Mouse (Mus musculus) right cerebral cortex, postnatal 10 days (tissue): ENCODE data around the gene 4933402J07Rik.

Source experiments
- DNase-seq, 2 experiments: peaks; one replicate each; pipeline ENCODE4 v3.0.0; 2021; ENCODE audit warnings: low spot score in 2 of 2

The 4933402J07Rik gene

DNA sequence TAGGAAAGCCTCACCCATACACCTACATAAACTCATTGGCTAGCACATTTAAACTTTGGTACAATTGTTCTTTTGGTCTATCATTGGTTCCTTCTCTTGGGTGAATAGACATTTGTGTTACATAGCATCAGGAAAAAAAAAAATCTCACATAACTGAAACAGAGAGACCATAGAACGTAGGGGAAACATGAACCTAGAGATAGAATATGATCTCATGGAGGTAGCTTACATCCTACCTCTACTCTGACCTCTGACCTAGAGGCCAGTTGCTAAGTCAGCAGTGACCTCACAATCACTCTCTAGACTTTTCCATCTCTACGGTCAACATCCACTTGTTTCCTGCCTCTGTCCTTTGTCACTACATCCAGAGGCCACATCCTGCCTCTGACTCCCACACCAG lies at the start of gene 4933402J07Rik:
Gene 4933402J07Rik (plus strand): TSS at position 301 of the 400 bp plus-strand sequence.
- DNase-seq: no peak

DNA sequence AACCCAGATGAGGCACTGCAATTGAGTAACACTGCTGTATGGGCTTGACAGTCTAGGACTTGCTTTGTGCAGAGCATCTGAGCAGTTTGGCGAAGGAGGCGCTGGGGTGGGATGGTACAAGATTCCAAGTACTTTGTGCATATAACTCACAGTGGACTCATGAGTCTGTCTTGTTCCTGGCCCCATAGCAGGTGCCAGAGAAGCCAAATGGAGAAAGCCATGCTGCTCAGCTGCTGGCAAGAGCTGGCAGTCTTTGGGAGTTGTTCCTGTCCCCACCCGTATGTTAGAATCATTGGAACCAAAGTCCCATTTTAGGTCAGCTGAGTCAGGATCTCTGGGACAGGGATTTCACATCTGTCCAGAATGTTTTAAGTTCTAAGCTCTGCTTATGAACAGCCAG lies 46.5 kb upstream of the 4933402J07Rik start:
- DNase-seq: no peak

DNA sequence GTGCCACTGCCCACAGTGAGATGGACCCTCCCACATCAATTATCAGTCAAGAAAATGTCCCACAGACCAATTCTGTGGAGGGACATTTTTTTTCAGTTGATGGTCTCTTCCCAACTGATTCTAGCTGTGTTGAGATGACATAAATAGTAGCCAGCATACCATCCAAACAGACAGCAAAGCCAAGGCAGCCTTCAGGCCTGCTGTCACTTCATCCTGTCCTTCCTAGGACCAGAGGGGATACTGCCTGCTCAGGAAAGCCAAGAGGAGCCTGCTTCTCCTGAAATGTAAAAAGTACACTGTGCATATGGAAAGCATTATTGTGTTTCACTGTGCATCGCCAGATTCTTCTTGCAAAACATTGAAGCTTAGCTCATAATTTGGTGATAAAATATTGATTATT lies 38.6 kb upstream of the 4933402J07Rik start:
- DNase-seq: no peak

DNA sequence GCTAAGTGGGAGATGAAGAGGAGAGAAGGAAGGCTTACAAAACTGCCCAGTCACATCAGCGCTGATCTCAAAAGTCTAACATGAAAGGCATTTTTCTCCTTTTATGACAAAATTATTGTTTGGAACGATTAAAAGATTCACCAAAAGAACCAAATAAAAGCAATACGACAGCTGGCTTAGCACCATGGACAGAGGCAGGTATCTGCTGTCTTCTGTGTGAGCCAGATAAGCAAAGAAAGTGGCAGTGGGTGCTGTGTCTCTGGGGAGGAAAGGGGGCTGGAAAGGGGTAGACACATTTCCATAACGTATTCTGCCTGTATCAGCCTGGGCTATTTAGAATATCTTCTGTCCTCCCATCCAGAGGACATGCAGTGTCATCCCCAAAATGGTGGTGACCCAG lies 32.5 kb upstream of the 4933402J07Rik start:
- DNase-seq: no peak

DNA sequence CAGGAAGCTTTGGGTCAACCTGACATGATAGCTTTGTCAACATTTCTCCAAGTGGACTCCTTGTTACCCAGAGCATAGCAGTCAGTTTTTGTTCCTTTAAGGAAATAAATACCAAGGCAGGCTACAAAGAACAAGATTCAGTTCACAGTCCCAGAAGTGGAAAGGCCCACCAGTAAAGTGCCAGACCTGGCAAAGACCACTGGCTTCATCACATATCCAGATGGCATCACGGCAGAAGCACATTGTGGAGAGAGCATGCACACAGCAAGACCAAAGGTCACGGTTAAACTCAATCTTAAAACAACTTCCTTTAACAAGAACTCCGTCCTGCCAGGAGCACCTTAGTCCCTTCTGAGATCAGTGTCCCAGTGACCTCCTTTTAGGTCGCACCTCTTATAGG lies 30.2 kb upstream of the 4933402J07Rik start:
- no peak for DNase-seq

DNA sequence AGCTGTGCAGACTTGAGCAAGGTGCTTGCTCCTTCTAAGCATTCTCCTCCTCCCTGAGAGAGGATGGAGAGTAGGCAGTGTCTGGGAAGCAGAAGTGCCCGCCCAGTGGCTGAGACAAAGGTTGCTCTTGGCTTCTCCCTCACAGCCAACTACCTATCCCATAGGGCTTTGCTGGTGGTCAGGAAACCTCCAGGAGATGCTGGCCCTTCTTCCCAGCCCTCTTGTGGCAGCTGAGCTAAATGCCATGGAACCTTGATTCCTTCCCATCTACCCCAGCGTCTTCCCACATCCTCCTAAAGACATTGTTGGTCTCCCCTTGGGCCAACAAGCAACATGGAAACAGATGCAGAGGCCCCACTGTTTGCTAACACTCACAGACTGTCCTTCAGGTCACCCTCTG lies 28.8 kb upstream of the 4933402J07Rik start:
- no peak for DNase-seq

DNA sequence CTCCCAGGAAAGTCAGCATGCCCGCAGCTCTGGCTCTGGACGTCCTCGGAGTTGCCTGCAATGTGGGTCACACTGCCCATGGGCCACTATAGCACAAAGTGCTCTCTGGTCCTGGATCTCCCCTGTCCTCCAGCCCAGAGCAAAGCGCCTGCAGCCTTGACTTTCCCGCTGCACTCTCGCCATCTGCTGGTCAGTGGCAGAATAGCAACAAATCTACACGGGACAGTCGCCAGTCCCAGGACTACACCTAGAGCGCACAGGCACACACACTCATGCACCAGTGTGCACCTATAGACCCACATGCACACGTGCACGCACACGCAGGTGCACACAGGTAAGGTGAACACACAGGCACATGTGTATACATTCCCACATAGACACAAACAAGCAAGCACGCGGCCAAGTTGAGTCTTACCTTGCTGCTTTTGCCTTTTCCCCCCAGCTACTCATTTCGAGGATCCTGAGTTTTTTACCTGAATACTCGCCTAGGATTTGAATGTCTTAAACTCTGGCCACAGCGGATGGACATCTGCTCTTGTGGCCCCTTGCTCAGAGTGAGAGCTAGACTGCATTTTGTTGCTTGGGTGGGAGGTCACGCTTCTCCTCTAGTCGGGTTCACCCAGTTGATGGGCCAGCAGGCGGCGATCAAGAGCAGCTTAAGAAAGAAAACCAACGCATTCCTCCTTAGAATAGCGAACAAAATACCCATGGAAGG lies 26.9 kb upstream of the 4933402J07Rik start:
- peak; percentile 51 to 82 for DNase-seq

DNA sequence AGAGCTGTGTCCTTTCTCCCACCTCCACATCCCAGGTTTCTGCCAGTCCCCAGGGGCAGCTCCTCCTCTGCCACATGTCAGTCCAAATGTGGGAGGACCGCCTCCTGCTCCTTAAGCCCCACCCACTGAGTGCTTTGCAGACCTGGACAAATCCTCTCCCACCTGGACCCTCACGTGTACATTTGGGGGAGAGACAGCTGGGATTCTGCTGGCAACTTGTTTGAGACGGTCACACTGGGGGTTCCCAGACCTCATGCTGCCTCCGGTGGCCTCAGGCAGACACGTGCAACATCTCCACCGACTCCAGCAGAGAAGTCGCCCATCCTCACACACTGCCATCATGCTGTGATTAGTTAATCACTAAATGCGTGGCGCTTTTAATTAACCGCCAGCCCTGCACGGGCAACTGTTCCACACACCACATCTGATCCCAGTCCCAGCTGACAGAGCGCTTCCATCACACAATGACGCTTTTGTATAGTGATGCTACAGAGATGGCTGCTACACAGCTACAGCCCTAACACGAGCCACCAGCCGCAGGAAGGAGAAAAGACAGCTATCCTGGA lies 23.7 kb upstream of the 4933402J07Rik start:
- peak; percentile 43 to 61 for DNase-seq

DNA sequence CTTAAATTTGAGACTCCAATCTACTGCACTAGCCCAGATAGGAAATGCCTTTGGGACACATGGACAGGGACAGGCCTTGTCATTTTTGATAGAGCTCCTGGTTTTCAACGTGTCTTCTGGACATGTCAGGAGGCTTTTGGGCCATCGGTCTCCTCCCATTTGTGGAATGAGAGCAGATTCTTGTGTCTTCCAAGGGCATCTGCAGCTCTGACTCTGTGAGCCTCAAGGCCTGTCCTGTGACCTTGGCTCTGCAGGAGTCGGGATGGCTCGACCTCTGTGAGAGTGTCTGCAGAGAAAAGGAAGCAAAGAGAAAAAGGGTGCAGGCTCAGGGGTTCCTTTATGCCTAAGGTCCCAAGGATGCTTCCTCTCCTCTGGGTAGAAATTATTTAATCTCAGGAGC lies 13.8 kb upstream of the 4933402J07Rik start:
- no peak for DNase-seq

DNA sequence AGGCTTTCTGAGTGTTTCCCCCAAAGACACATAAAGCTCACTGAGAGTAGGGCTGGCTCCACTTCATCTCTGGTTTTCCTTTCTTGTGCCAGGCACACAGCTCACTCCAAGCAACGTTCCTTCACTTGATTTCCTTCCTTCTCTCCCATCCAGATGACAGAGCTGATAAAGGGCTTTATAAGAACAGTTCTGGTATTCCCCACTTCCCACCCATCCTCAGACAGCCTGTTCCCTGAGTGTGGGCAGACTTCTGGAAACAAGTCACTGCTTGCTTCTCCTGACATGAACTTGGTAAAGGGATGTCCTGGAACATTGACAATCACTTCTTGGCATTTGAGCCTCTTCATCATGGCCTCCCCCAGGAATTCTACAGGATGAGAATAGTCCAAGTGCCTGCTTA lies 10.9 kb upstream of the 4933402J07Rik start:
- DNase-seq: no peak

DNA sequence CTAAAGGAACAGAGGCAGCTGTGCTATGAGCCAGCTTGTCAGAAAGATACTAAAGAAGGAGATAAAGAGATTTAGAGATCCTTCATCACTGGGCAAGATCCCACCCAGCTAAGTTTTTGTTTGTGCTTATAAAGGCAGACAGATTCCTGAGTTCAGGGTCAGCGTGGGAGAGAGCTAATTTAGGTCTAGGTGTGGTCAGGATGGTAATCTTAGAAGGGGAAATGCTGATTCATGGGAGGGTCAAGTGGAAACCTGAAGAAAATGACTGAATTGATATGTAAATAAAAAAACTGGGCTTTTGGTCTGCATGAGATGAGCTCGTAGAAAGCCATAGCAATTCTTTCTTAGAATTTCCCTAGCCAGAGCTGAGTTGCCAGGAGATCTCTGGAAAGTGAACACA lies 2.9 kb upstream of the 4933402J07Rik start:
- DNase-seq: no peak

DNA sequence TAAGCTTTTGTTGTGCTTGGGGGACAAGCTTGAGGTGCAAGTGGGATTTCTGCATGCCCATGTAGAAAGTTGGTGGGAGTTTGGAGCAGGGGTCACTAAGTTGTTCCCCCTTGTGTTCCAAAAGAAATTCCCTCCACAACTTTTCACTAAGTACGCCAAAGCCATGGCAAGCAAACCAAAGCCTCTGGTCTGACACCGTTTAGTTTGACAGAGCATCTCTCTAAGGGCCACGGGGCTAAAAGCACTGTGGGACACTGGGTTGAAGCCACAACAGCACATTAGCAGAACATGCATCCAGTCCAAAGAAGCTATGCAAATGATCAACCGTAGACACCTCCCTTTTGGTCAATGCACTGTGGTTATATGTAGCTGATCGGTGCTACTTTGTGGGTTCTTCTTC lies 5.5 kb downstream of the 4933402J07Rik start:
- DNase-seq: no peak

DNA sequence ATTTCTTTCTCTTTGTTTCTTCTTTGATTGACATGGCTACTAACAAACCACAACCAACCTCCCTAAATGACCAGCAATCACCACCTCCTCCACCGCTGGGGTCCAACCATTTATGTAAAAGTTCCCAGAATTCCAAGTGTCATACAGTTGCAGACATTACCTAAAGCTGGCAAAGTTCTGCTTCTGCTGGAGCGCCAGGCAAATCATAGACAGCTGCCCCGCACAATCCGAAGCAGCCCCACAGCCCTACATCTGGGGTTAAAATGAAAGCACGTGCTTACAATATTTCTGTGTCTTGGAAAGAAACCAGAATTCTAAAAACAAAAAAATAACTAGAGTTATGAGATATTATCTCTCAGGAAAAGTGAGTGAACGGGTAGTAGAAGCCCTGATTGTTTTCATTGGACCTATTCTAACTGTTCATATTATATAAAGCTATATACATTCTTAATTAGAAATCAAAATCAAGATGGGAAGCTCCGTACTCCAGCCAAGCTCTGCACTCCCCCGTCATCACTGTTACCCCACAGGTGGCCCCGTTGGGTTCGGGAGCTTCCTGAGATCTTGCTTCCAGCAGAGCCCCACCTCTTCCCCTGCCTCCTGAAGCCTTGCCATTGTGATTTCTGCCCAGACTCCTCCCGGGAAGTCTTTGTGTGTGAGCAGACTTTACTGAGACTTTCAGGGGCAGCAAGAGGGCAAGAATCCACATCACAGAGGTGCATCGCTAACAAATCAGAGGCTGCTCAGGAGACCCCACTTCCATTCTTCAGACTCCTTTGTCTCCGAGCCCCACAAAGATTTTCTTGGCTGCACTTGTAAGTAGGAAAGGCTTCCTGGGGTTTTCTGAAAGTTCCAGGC lies 6.3 kb downstream of the 4933402J07Rik start:
- no peak for DNase-seq

DNA sequence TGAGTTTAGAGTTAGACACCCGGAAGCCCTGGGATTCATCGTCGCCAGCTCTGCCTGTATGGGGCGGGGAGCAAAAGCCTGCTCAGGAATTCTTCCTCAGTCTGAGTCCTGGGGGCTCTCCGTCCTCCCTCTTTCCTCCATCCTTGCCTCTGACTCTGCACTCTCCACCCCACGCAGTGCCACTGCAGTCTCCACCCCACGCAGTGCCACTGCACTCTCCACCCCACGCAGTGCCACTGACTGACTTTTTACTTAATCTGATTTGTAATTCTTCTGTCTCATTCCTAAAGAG lies 6.9 kb downstream of the 4933402J07Rik start:
- DNase-seq: no peak

DNA sequence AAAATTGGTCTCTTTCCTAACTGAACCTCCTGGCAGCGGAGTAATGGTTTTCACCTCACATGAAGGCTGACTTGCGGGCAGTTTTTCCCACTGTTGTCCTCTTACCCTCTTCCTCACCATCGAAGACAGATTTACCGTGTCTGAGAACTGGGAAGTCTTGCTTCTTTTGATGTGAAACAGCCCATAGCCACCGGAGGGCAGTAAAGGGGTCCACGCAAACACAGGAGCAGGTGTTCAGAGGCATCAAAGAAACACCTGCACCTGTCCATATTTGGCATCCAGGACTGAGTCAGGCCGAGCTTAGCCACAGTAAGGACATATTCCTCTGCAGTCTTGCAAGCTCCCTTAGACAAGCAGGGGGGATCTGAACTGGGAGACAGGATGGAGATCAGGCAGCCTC lies 7.2 kb downstream of the 4933402J07Rik start:
- DNase-seq: no peak

DNA sequence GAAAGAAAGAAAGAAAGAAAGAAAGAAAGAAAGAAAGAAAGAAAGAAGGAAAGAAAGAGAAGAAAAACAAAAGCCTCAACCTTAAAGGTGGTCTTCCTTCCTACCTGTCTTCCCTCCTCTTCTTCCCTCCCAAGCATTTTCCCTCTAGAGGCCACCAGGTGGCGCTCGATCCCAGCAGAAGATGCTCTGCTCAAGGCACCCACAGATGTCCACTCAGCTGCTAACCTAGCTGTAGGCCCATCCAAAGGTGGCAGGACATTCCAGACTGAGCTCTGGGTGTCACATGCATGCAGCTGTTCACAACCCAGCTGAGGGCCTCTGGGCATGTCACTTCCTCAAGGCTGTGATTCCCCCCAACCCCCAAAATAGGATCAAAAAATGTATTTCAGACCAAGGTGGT lies 30.6 kb downstream of the 4933402J07Rik start:
- DNase-seq: peak; percentile 73 to 80

DNA sequence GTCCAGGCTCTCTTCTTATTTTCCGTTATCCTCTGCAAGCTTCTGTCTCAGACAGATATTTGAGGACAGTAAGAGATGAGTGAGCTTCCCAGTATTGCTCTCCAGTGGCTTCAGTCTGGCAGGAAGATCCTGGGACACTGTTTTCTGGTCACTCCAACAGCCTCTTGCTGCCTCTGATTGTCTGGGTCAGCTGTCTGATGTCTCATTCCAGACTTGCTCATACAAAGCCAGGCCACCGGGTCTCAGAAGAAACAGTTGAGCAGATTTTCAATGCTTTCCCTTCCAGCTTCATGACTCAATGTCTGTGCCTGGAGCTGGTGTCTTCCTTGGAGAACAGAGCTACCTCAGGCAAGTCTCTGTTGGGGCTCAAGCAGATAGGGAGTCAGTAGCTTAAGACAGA lies 39.1 kb downstream of the 4933402J07Rik start:
- no peak for DNase-seq

DNA sequence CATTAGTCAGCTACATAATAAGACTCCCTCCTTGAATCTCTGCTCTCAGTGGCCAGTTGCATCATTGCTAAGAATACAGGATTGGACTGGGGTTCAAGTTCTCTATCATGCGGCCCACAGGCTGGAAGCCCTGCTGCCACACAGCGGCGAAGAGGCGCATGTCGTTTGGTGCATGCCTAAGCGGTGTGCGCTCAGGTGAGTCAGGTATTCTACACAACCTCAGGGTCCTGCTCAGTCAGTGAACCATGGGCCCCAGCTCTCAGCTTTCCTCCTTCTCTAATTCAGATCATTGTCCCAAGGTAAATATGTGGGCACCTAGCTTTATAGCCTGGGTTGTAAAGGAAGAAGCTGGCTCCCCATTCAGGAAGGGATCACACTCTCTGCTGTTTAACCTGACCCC lies 45.5 kb downstream of the 4933402J07Rik start:
- DNase-seq: no peak

DNA sequence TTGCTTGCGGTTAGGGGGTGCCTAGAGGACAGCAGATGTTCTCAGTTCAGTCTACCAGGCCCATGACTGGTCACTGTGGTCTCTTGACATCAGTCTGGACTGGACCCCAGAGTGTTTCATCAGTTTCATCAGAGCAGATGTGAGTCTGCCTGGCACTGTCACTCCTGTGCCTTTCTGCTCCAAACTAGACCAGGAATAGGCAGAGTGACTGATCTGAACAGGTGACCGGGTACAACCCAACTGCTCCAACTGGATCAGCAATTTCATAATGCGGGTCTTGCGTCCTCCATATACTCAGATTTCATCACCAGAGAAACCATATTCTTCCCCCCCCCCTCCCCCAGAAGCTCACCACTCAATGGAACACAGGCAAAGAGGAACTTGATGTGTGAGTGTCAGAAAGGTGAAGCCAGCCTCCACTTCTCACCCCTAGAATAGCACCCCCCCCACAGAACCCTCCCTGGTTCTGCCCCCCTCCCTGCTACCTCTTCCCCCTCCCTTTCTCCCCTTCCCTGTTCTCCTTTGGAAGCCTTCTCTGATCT lies 46.1 kb downstream of the 4933402J07Rik start:
- DNase-seq: no peak

DNA sequence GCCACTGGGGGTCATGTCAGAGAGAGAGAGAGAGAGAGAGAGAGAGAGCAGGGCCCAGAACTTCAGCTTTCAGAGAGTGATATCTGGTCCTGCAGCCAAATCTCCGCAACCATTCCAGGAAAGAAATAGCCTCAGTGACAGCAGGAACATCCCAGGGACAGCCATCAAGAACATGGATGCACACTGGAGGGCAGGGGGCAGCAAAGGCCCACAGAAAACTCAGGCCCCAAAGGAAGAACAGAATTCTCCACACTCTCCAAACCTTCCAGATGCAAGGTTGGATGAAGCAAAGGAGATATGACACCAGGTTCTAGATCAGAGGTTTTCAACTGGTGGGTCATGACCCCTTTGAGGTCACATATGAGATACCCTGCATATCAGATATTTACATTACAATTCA lies 50.0 kb downstream of the 4933402J07Rik start:
- DNase-seq: no peak

DNA sequence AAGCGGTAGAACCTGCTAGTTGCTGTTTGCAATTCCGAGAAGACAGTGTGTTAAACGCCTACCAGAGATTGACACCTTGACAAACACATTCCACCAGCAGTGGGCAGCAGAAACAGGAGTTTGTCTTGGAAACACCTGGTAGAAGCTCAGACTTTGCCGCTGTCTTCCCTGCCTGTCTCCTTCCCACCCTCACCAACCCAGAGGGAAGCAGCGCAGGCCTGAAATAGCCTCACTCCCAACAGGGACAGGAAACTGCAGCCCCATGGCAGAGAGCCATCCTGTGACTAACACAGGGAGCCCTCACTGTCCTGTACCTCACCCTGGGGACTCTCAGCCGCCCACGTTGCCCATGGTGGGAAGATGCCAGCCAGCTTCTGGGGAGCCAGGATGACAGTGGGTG lies 55.5 kb downstream of the 4933402J07Rik start:
- DNase-seq: peak in 1 of 2 experiments; percentile 22

DNA sequence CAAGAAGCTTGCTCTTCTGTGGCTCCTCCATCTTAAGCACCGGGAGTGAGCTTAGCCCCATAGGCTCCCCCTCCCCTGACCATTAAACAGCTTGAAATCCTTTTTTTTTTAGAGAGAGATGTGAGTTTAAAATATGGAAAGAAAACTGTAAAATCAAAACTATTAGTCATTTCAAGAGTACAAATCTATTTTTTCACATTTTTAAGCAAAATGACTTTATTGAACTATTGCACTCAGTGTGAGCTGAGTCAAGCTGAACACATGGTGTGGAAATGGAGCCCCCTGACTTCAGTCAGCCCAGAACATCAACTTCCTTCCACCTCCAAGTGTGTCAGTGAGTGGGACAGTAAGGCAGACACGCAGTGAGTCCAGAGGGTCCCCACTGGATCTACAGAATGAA lies 55.9 kb downstream of the 4933402J07Rik start:
- no peak for DNase-seq

DNA sequence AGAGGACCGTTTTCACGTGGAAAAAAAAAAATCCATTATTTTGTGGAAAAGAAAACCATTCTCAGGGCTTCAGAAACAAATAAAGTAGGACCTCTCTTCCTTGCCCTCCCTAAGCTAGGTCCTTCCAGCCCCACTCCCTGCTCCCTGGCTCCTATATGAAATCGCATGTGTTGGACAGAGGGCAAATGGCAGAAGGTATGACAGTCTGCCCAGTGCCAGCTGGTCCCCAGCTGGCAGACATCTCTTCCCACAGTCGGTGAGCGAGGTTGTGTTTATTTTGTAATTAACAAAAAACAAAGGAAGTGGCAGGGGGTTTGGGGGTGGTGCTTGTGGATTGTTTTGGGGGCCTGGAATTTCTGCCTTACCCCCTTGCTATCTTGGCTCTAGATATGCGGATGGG lies 56.6 kb downstream of the 4933402J07Rik start:
- DNase-seq: no peak
